Mouse (Mus musculus) testis, adult 2 months (tissue): ENCODE measurements around the gene Maml3.

ENCODE experiments used
- CTCF ChIP-seq: fragments of 200-500 bp; IDR thresholded peaks from 2 replicates; pipeline ENCODE4 v1.5.1; 2012; ENCODE audit warnings: low read depth, mild to moderate bottlenecking, inconsistent platforms, low read length, moderate library complexity; ENCODE audit not compliant: control insufficient read depth, insufficient read depth, insufficient replicate concordance
- POLR2A ChIP-seq: fragments of 200-500 bp; IDR thresholded peaks from 2 replicates; pipeline ENCODE4 v1.6.1; 2012; ENCODE audit warnings: low read depth, mild to moderate bottlenecking, inconsistent platforms, low read length, moderate library complexity; ENCODE audit not compliant: control insufficient read depth

GRCm38 (mm10) chr3:51773587-51773986 is 331.3 kb downstream of the Maml3 start:
- TF ChIP-seq POLR2A (no peak), CTCF (no peak)
